ENCODE assay signal across 9 mouse cellular contexts in genomic region chr10:23611183-23611582, GRCm38 (mm10).
DNase-seq lines count a peak whose midpoint lies in the region; ATAC-seq lines count a peak whose summit lies in the region.
"Had no signal": no experiment of that assay in that cellular context is flagged by ENCODE, and none has a peak within 500 bp of the region (broad histone marks: within the 10 kb centered on the region; RNA-seq: fewer than 3 reads in every experiment).

No protein-coding gene starts in this region.

- 43% methylated on average over 9 of the region's 9 CpGs for WGBS in hindbrain, embryonic 14.5 days
- 44% methylated on average over 9 of the region's 9 CpGs for WGBS in hindbrain, embryonic 12.5 days
- 37% methylated on average over 9 of the region's 9 CpGs for WGBS in heart, embryonic 12.5 days

- no peak overlapping the region for H3K4me3 ChIP-seq in hindbrain, embryonic 14.5 days (replicated peaks; ENCODE audit: low read length)
- H3K4me3 ChIP-seq in hindbrain, embryonic 12.5 days, result no peak overlapping the region
- no peak overlapping the region for H3K4me3 ChIP-seq in heart, embryonic 12.5 days

- H3K27me3 ChIP-seq in hindbrain, embryonic 14.5 days (ENCODE audit: control insufficient read depth, insufficient read depth, low read length), result no peaks in the 10 kb centered on the region
- no peaks in the 10 kb centered on the region for H3K27me3 ChIP-seq in hindbrain, embryonic 12.5 days
- H3K27me3 ChIP-seq in heart, embryonic 12.5 days (replicated peaks), result no peaks in the 10 kb centered on the region

- H3K27ac ChIP-seq in hindbrain, embryonic 14.5 days, result no peak overlapping the region
- no peak overlapping the region for H3K27ac ChIP-seq in hindbrain, embryonic 12.5 days
- H3K27ac ChIP-seq in heart, embryonic 12.5 days (ENCODE audit: poor library complexity, severe bottlenecking), result peak overlapping the region; percentile 19; the same call in 1 of the 2 replicates
- H3K27ac ChIP-seq: macrophage had no signal

- no peak for ATAC-seq in hindbrain, embryonic 14.5 days (ENCODE audit: low FRiP score)
- no peak for ATAC-seq in hindbrain, embryonic 12.5 days (ENCODE audit: low FRiP score)
- no peak for ATAC-seq in heart, embryonic 12.5 days (ENCODE audit: insufficient number of reproducible peaks, low FRiP score)
- ATAC-seq in megakaryocyte progenitor cell, adult 5-6 weeks (replicated peaks; ENCODE audit: poor library complexity), result peak; percentile 92

- H3K4me2 ChIP-seq in hindbrain, embryonic 14.5 days (replicated peaks), result no peak overlapping the region
- H3K4me2 ChIP-seq in hindbrain, embryonic 12.5 days (replicated peaks), result no peak overlapping the region
- 0 out of 2 replicates have a peak overlapping the region, but pooled peaks have one; percentile 24 for H3K4me2 ChIP-seq in heart, embryonic 12.5 days

- H3K9ac ChIP-seq in hindbrain, embryonic 14.5 days, result no peak overlapping the region
- no peak overlapping the region for H3K9ac ChIP-seq in hindbrain, embryonic 12.5 days
- no peak overlapping the region for H3K9ac ChIP-seq in heart, embryonic 12.5 days

- peak; percentile 80 for DNase-seq in hindbrain, embryonic 14.5 days (ENCODE audit: low spot score)
- peak; percentile 87 for DNase-seq in adipocyte (ENCODE audit: low spot score)
- DNase-seq in embryo, embryonic 11 days, result peak; percentile 78
- peak; percentile 56 for DNase-seq in layer of hippocampus, adult 9-11 months
- DNase-seq in urinary bladder, postnatal 14 days (ENCODE audit: low spot score), result peak; percentile 54

- no peaks in the 10 kb centered on the region for H3K9me3 ChIP-seq in hindbrain, embryonic 14.5 days (ENCODE audit: control insufficient read depth, low read length)
- H3K9me3 ChIP-seq in hindbrain, embryonic 12.5 days (replicated peaks), result no peaks in the 10 kb centered on the region
- no peaks in the 10 kb centered on the region for H3K9me3 ChIP-seq in heart, embryonic 12.5 days (replicated peaks)

- H3K36me3 ChIP-seq in hindbrain, embryonic 14.5 days (replicated peaks; ENCODE audit: control insufficient read depth, insufficient read depth), result no peaks in the 10 kb centered on the region
- H3K36me3 ChIP-seq in hindbrain, embryonic 12.5 days, result no peaks in the 10 kb centered on the region
- no peaks in the 10 kb centered on the region for H3K36me3 ChIP-seq in heart, embryonic 12.5 days

- no peaks in the 10 kb centered on the region for H3K4me1 ChIP-seq in hindbrain, embryonic 14.5 days (replicated peaks; ENCODE audit: control insufficient read depth, insufficient read depth, low read length)
- H3K4me1 ChIP-seq in hindbrain, embryonic 12.5 days, result 0 out of 2 replicates have a peak, but pooled peaks cover 4% of the 10 kb centered on the region
- H3K4me1 ChIP-seq in heart, embryonic 12.5 days (replicated peaks), result peaks cover 11% of the 10 kb centered on the region; the same call in 1 of the 2 replicates
